Mouse (Mus musculus) testis, postnatal 10 days (tissue): ENCODE measurements around the gene Rgn.
A peak's percentile ranks its signal among the peaks of the same experiment; 100 is the strongest.

Source experiments
- DNase-seq: peaks from one replicate; pipeline ENCODE4 v3.0.0; 2021; ENCODE audit warnings: low spot score

Gene Rgn

GRCm38 (mm10) chrX:20549532-20549931 is at the start of gene Rgn:
Gene Rgn, plus strand, starts transcription at chrX:20549787.
- DNase-seq: no peak

- no peak for DNase-seq
Measured at GRCm38 (mm10) chrX:20520290-20520939, 29.2 kb upstream of the Rgn start.

- no peak for DNase-seq
Measured at GRCm38 (mm10) chrX:20521578-20521977, 28.0 kb upstream of the Rgn start.

- no peak for DNase-seq
Measured at GRCm38 (mm10) chrX:20532621-20533020, 17.0 kb upstream of the Rgn start.

- DNase-seq: no peak
Measured at GRCm38 (mm10) chrX:20543867-20544266, 5.7 kb upstream of the Rgn start.

- DNase-seq: peak; percentile 52
Measured at GRCm38 (mm10) chrX:20547609-20548008, 2.0 kb upstream of the Rgn start.

- peak; percentile 40 for DNase-seq
Measured at GRCm38 (mm10) chrX:20548011-20548879, 1.3 kb upstream of the Rgn start.

GRCm38 (mm10) chrX:20548880-20549440 is 627 bp upstream of the Rgn start:
- no peak for DNase-seq

- DNase-seq: no peak
Measured at GRCm38 (mm10) chrX:20552199-20552598, 2.6 kb downstream of the Rgn start.

GRCm38 (mm10) chrX:20561846-20562245 is 12.3 kb downstream of the Rgn start:
- DNase-seq: no peak

GRCm38 (mm10) chrX:20563941-20564340 is 14.4 kb downstream of the Rgn start:
- no peak for DNase-seq

GRCm38 (mm10) chrX:20571024-20571423 is 21.4 kb downstream of the Rgn start:
- no peak for DNase-seq

GRCm38 (mm10) chrX:20572683-20573082 is 23.1 kb downstream of the Rgn start:
- DNase-seq: no peak

- no peak for DNase-seq
Measured at GRCm38 (mm10) chrX:20573927-20574326, 24.3 kb downstream of the Rgn start.

GRCm38 (mm10) chrX:20587968-20588367 is 38.4 kb downstream of the Rgn start:
- no peak for DNase-seq

- no peak for DNase-seq
Measured at GRCm38 (mm10) chrX:20608500-20608899, 58.9 kb downstream of the Rgn start.
